Mouse (Mus musculus): ENCODE measurements at regions not wholly inside any gene's neighbourhood (a gene's known extent, or its start where the extent isn't known, plus 50 kb on each side); places are given as distances from the start of the nearest gene placed in this dataset.

- no peak for DNase-seq (ENCODE audit: low spot score)
Observed at GRCm38 (mm10) chr5:126335553-126336520, 804.3 kb downstream of the Tmem132b start.

GRCm38 (mm10) chr5:126337884-126338283 lies 806.3 kb downstream of the Tmem132b start:
- no peak for DNase-seq (ENCODE audit: low spot score)

DNA sequence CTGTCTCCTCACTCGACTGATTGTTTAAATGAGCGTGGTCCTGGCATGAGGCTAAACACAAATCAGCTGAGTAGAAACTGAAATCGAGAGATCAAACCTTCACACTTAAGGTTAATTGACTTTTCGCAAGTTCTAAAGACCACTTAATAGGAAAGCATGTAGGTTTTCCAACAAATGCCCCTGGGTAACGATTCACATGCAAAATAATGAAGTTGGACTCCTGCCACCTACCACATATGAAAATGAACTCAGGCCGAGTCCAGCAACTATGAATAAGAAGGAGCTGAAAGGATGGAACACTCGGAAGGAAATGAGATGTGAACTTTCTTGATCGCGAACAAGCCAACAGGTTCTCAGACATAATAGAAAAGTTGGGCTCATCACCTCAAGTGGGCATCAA lies 812.0 kb downstream of the Tmem132b start:
- DNase-seq (ENCODE audit: low spot score): no peak

DNA sequence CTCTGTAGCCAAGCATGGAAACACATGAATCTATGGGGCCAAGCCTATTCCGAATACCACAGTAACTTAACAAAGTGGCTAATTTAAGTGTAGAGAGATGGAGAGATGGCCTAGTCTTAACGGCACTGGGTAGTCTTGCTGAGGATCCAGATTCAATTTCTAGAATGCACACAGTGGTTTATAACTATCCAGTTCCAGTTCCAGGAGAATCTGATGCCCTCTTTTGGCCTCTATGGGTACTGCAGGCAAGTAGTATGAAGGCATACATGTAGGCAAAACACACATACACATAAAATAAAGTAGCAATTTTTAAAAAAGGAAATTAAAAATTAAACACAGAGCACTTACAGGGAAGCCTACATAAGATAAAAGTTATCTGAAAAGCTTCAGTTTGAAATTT lies 819.4 kb downstream of the Tmem132b start:
- no peak for DNase-seq (ENCODE audit: low spot score)

GRCm38 (mm10) chr5:126369436-126369835 lies 837.9 kb downstream of the Tmem132b start:
- no peak for DNase-seq (ENCODE audit: low spot score)

DNA sequence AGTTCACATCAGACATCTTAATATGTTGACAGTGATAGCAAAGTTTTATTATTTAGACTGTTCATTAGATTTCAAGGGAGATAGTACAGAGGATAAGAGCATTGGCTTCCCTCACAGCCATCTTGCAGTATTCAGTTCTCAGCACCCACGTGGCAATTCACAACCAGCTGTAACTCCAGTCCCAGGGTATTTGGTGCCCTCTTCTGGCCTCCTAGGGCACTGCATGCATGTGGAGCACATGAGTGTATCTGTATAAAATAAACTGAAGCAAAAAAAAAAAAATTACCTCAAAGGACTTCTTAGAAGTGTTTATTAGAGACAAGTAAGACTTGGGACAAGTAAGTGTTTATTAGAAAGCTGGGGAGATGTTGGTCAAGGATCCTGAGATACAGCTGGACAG lies 849.3 kb upstream of the Tmem132c start:
- no peak for DNase-seq (ENCODE audit: low spot score)

DNA sequence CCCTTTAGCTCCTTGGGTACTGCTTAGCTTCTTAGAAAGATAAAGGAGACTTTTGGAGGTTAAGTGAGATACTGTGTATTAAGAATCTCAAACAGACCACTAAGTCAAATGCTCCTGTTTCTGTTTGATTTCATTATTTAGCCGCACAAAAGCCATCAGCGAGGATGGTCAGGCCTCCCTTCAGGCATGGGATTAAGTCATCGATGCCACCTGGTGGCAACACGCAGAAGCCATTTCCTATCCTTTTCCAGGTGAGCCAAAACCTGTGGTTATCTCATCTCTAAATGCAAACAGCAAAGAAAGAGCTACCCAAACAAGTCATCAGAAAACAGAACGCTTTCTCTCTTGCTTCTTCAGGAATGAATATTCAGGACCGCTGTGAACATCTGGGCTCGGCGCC lies 846.3 kb upstream of the Tmem132c start:
- DNase-seq (ENCODE audit: low spot score): peak; percentile 10

GRCm38 (mm10) chr5:126431748-126432147 lies 809.9 kb upstream of the Tmem132c start:
- DNase-seq (ENCODE audit: low spot score): no peak

GRCm38 (mm10) chr5:126438696-126439095 lies 802.9 kb upstream of the Tmem132c start:
- no peak for DNase-seq (ENCODE audit: low spot score)

DNA sequence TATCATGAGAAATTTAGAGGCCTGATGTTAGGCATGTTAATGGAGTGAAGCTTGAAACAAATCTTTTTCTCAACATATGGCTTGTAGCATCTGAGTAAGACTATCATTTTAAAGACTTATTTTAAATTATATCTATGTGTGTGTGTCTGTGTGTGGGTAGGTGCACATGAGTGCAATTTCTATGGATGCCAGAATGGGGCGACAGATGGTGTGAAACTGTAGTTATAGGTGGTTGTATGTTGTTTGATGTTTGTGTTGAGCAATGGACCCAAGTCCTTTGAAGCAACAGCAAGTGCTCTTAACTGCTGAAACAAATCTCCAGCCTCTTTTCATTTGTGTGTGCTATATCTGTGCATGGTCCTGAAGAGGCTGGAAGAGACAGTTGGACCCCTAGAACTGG lies 801.1 kb upstream of the Tmem132c start:
- no peak for DNase-seq (ENCODE audit: low spot score)

DNA sequence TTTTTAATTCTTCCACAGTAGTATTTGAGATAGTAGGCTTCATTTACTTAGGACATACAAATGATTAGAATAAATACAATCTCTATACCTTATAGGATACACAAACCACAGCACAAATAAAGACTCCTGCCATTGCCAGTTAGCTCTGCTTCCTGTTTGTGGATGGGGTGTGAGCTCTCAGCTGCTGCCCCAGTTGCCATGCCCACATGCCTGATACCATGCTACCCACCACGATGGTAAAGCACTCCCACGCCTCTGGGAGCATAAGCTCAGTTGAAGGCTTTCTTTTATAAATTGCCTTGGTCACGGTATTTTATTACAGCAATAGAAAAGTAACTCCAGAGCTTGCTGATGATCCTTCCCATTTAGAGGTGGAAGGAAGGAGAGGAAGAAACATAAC lies 765.8 kb upstream of the Tmem132c start:
- no peak for DNase-seq (ENCODE audit: low spot score)

GRCm38 (mm10) chr5:126522076-126522475 lies 719.5 kb upstream of the Tmem132c start:
- DNase-seq (ENCODE audit: low spot score): peak; percentile 25

DNA sequence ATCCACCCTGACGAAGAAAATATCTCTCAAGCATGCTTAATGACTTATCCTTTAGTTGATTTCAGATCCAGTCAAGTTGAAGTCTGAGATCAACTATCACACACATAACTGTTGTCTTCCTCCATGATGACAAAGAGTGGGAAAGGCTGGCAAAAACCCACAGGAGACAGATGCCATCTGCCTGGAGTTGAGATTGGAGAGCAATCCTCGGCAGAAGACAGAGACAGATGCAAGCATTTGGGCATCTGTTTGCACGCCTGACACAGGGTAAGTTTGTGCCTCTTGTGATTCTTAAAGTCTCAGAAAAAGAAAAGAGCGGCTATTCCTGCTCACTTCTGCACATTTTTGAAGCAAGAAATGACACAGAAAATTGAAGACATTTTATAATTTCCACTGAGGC lies 715.7 kb upstream of the Tmem132c start:
- DNase-seq (ENCODE audit: low spot score): no peak

DNA sequence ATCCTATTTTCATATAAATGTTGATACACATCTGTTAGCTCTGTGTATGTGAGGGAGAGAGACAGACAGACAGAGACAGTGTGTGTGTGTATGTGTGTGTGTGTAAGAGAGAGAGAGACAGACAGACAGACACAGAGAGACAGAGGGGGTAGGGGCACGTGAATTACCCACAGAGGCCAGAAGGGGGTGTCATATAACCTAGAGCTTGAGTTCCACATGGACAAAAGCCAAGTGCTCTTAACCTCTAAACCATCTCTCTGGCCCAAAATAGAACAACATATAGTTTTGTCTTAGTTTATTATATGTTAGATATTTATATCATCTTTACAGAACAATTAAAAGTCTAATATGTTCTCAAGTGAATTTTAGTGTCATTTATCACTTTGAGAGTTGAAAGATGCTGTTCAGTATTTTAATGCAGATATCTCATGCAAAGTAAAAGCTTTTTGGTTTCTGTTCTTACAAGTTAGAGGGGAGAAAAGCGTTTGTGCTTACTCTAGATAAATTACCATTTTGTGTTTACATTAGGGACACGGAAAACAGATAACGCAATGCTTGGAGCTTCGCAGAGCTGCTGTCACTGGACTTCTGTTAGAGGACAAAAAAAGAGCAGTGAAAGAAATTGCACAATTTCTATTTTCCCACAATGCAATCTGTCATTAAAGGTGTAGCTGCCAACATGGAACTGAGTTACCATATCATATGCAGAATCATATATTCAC lies 710.6 kb upstream of the Tmem132c start:
- DNase-seq (ENCODE audit: low spot score): no peak

GRCm38 (mm10) chr5:126531528-126531894 lies 710.1 kb upstream of the Tmem132c start:
- no peak for DNase-seq (ENCODE audit: low spot score)

GRCm38 (mm10) chr5:126531975-126532374 lies 709.6 kb upstream of the Tmem132c start:
- DNase-seq (ENCODE audit: low spot score): no peak

DNA sequence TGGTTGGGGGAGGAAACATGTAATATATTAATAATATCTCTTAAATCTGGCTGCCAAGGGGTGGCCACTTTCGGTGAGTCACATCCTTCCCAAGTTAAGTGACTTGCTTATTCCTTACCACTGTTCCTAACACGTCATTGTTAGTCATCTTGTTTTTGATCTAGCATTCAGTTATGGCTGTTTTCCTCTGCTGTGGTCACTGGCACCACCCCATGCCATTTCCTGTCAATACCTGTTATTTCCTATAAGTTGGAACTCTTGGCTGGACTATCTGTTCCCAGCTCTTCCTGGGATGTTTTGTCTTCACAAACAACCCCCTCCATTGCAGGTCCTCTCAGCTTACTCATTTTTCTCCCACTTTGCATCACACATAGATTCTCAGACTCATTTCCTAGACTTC lies 703.5 kb upstream of the Tmem132c start:
- DNase-seq (ENCODE audit: low spot score): no peak

GRCm38 (mm10) chr5:126544261-126544976 lies 697.2 kb upstream of the Tmem132c start:
- DNase-seq (ENCODE audit: low spot score): no peak

- DNase-seq (ENCODE audit: low spot score): no peak
Observed at GRCm38 (mm10) chr5:126547841-126548240, 693.8 kb upstream of the Tmem132c start.

GRCm38 (mm10) chr5:126551676-126552075 lies 689.9 kb upstream of the Tmem132c start:
- DNase-seq (ENCODE audit: low spot score): no peak

GRCm38 (mm10) chr5:126559011-126559410 lies 682.6 kb upstream of the Tmem132c start:
- no peak for DNase-seq (ENCODE audit: low spot score)

DNA sequence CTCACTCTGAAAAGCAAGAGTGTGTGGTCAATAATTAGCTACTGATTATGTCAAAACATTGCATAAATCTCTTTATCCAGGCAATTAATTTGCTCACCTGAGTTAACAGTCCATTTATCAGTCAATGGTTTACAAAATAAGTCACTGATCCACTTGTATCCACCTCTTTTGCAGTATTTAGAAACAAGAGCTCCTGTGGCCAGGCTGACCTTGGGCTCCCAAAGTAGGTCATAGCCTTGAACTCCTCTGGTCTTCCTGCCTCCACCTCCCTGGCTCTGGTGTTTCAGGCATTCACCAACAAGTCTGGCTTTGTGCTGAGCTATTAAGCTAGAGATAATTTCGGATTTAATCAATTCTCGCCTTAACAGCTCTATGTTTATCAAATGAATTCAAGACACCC lies 675.8 kb upstream of the Tmem132c start:
- DNase-seq (ENCODE audit: low spot score): no peak

- no peak for DNase-seq (ENCODE audit: low spot score)
Observed at GRCm38 (mm10) chr5:126566226-126566625, 675.4 kb upstream of the Tmem132c start.
